Mouse (Mus musculus): ENCODE measurements around the gene Adamts7. TPM values are rescaled to one million over a fixed set of nuclear protein-coding genes. Genes with fewer than 3 reads are reported as not detected.

Gene Adamts7
- polyA plus RNA-seq, 1 experiment from 2014 or later = 8.0 TPM

DNA sequence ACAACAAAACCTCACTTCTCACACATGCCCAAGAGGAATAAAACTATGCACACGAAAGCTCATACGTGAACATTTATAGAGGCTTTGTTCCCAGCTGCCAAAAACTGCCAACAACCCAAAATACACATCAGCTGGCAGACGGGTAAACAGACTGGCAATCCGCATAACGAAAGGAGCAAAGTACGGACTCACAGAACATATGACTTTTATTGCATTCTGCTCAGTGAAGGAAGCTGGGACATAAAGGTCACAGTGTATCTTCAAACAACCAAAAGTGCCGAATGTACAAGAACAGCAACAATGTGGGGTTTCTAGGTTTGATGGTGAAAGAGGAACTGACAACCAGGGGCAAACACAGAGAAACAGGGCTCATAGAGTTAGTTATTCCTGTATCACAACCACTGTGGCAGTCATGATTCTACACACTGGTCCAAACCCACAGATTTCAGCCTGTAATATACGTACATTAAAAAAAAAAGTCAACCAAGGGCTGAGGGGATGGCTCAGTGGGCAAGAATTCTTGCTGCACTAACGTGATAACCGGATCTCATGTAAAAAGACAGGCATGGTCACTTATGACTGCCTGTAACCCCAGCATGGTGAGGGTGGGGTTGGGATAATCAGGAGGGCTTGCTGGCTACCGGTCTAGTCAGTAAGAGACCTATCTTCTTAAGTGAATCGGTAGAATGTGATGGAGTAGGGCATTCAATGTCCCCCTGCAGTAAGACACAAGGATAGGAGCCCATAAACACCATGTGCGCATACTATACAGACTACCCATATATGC, 88.3 kb downstream of the Adamts7 start:
- no peaks in the 10 kb centered on the region for H3K4me1 ChIP-seq
- no peak overlapping the region for H3K4me2 ChIP-seq
- no peaks in the 10 kb centered on the region for H3K27me3 ChIP-seq (replicated peaks)
- no peak for ATAC-seq (ENCODE audit: low FRiP score)
- H3K9ac ChIP-seq (replicated peaks) = no peak overlapping the region
- WGBS = 88% methylated on average over 13 of the region's 13 CpGs
- no peak overlapping the region for H3K27ac ChIP-seq (replicated peaks)
- H3K4me3 ChIP-seq (replicated peaks) = no peak overlapping the region
- H3K36me3 ChIP-seq = no peaks in the 10 kb centered on the region
- no peaks in the 10 kb centered on the region for H3K9me3 ChIP-seq (replicated peaks)

DNA sequence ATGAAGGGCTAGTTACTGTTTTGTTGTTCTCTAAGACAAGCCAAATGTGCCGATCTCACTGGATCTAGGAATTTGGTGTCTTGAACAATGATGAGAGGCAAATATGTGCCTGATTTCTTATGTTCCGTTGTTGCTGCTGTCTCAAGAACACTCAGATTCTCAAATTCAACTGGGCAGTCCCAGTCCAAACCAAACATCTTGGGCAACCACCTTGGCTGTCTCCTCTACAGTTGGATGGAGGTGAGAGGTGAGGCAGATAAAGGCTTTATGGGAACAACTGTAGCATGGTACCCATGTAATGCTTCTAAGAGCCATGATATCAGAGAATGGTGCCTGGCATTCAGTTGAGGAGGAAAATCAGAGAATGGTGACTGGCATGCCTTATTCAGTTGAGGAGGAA, 90.3 kb downstream of the Adamts7 start:
- Histone ChIP-seq H3K9me3 (replicated peaks) (no peaks in the 10 kb centered on the region), H3K9ac (replicated peaks) (no peak overlapping the region), H3K27me3 (replicated peaks) (no peaks in the 10 kb centered on the region), H3K36me3 (no peaks in the 10 kb centered on the region), H3K4me3 (replicated peaks) (no peak overlapping the region), H3K4me2 (no peak overlapping the region), H3K27ac (replicated peaks) (no peak overlapping the region), H3K4me1 (no peaks in the 10 kb centered on the region)
- no peak for ATAC-seq (ENCODE audit: low FRiP score)
- WGBS = 97% methylated on average over 2 of the region's 2 CpGs

DNA sequence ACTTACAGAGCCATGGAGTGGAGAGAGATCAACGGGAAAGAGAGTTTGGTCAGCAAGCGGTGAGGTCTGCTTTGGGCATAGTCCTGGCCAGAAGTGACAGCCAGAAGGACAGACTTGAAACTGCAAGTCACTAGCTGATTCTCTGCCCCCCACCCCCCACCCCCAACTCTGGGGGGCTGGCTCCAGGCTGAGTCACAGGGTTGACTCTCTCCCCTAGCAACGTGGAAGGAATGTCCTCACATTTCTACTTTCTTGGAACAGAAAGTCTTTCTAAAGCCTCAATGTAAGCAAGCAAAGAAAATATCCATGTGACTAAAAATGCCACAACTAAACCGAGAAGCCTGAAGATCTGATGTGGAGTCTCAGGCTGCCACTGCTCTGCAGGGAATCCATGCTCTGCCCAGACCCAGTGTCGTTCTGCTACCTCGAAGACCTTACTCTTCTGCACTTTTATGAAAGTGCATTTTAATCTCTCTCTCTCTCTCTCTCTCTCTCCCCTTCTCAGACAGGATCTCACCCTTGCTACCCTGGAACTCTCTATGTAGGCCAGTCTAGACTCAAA, 93.1 kb downstream of the Adamts7 start:
- whole genome bisulfite sequencing = 61% methylated on average over 6 of the region's 6 CpGs
- no peaks in the 10 kb centered on the region for H3K36me3 ChIP-seq
- peaks cover 3% of the 10 kb centered on the region; the same call in 1 of the 2 replicates for H3K4me1 ChIP-seq
- H3K9me3 ChIP-seq (replicated peaks) = no peaks in the 10 kb centered on the region
- no peaks in the 10 kb centered on the region for H3K27me3 ChIP-seq (replicated peaks)
- H3K4me2 ChIP-seq = no peak overlapping the region
- no peak overlapping the region for H3K4me3 ChIP-seq (replicated peaks)
- H3K27ac ChIP-seq (replicated peaks) = no peak overlapping the region; the same call in 1 of the 2 replicates
- ATAC-seq (ENCODE audit: low FRiP score) = peak; percentile 45; the same call in 1 of the 2 replicates
- H3K9ac ChIP-seq (replicated peaks) = no peak overlapping the region

DNA sequence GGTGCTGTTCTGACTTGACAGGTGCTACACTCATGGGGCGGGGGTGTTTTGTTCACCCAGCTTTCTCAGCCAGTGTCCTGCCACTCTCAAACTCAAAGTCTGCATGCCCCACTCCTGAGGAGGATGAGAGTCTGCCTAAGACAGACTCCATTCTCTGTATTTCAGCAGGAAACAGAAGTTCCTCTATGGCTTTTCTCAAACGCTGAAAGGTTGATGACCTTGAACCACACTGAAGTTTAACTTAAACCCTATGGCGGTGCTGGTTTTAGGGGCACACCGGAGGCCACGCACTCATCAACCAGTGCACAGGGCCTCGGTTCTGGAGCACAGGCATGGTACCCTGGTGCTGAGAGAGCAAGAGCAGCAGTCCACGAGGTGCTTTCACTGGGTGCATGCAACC, 94.4 kb downstream of the Adamts7 start:
- Histone ChIP-seq H3K27ac (replicated peaks) (no peak overlapping the region), H3K4me1 (peaks cover 3% of the 10 kb centered on the region; the same call in 1 of the 2 replicates), H3K9me3 (replicated peaks) (no peaks in the 10 kb centered on the region), H3K36me3 (no peaks in the 10 kb centered on the region), H3K9ac (replicated peaks) (no peak overlapping the region), H3K4me2 (no peak overlapping the region), H3K27me3 (replicated peaks) (no peaks in the 10 kb centered on the region), H3K4me3 (replicated peaks) (no peak overlapping the region)
- ATAC-seq (ENCODE audit: low FRiP score) = no peak
- WGBS = 80% methylated on average over 7 of the region's 7 CpGs

Other genes with a start within 250 kb of the Adamts7 start
- 41.7 and 48.1 TPM in 2 replicates for gene Ctsh, start 108.9 kb upstream of the Adamts7 start, polyA plus RNA-seq (2015; fragmentation: Nextera tagmentation; extraction: Ambion mirVana)
- 520 and 554 TPM in 2 replicates for gene Morf4l1, start 48.3 kb upstream of the Adamts7 start, polyA plus RNA-seq (2015; fragmentation: Nextera tagmentation; extraction: Ambion mirVana)
- 6.1 and 7.6 TPM in 2 replicates for gene Tbc1d2b, start 107.7 kb downstream of the Adamts7 start, polyA plus RNA-seq (2015; fragmentation: Nextera tagmentation; extraction: Ambion mirVana)

All from neural tube, embryonic 15.5 days (tissue).